Mouse (Mus musculus): ENCODE measurements around the gene Clps. TPM values are rescaled to one million over a fixed set of nuclear protein-coding genes. Genes with fewer than 3 reads are reported as not detected.

The Clps gene
- polyA plus RNA-seq, 1 experiment, result 4.1 TPM

- no peak overlapping the region for H3K4me3 ChIP-seq (ENCODE audit: control insufficient read depth, low read depth, low read length)
- no peak overlapping the region for H3K27ac ChIP-seq (ENCODE audit: control insufficient read depth, insufficient read depth, low read depth, low read length)
- no peaks in the 10 kb centered on the region for H3K27me3 ChIP-seq (ENCODE audit: control insufficient read depth, insufficient read depth, low read length)
- peaks cover 11% of the 10 kb centered on the region for H3K4me1 ChIP-seq (ENCODE audit: control insufficient read depth, insufficient read depth, low read length)
- TF ChIP-seq CTCF (IDR thresholded peaks at IDR 0.05; ENCODE audit: control insufficient read depth, insufficient read depth, insufficient replicate concordance, low read depth, low read length) (peak; percentile 89), POLR2A (IDR thresholded peaks at IDR 0.05; ENCODE audit: control insufficient read depth, low read depth, low read length) (no peak)
- H3K36me3 ChIP-seq (ENCODE audit: control insufficient read depth, insufficient read depth, low read length), result no peaks in the 10 kb centered on the region
These were observed 7.3 kb downstream of the Clps start for GRCm38 (mm10) chr17:28553040-28553793.

GRCm38 (mm10) chr17:28549111-28549510 is 11.5 kb downstream of the Clps start, which contains the start of gene Clpsl2:
Gene Clpsl2 (plus strand): TSS chr17:28549411.
- Histone ChIP-seq H3K27me3 (ENCODE audit: control insufficient read depth, insufficient read depth, low read length) (no peaks in the 10 kb centered on the region), H3K4me3 (ENCODE audit: control insufficient read depth, low read depth, low read length) (no peak within 1 kb of the TSS), H3K36me3 (ENCODE audit: control insufficient read depth, insufficient read depth, low read length) (no peaks in the 10 kb centered on the region), H3K4me1 (ENCODE audit: control insufficient read depth, insufficient read depth, low read length) (peaks cover 11% of the 10 kb centered on the region), H3K27ac (ENCODE audit: control insufficient read depth, insufficient read depth, low read depth, low read length) (no peak within 1 kb of the TSS)
- TF ChIP-seq CTCF (IDR thresholded peaks at IDR 0.05; ENCODE audit: control insufficient read depth, insufficient read depth, insufficient replicate concordance, low read depth, low read length) (no peak), POLR2A (IDR thresholded peaks at IDR 0.05; ENCODE audit: control insufficient read depth, low read depth, low read length) (no peak)

- no peak overlapping the region for H3K4me3 ChIP-seq (ENCODE audit: control insufficient read depth, low read depth, low read length)
- TF ChIP-seq CTCF (IDR thresholded peaks at IDR 0.05; ENCODE audit: control insufficient read depth, insufficient read depth, insufficient replicate concordance, low read depth, low read length), result no peak
- no peak for TF ChIP-seq POLR2A (IDR thresholded peaks at IDR 0.05; ENCODE audit: control insufficient read depth, low read depth, low read length)
- no peaks in the 10 kb centered on the region for H3K36me3 ChIP-seq (ENCODE audit: control insufficient read depth, insufficient read depth, low read length)
- peaks cover 10% of the 10 kb centered on the region for H3K4me1 ChIP-seq (ENCODE audit: control insufficient read depth, insufficient read depth, low read length)
- no peaks in the 10 kb centered on the region for H3K27me3 ChIP-seq (ENCODE audit: control insufficient read depth, insufficient read depth, low read length)
- no peak overlapping the region for H3K27ac ChIP-seq (ENCODE audit: control insufficient read depth, insufficient read depth, low read depth, low read length)
These were observed 12.0 kb downstream of the Clps start for GRCm38 (mm10) chr17:28548550-28548949.

GRCm38 (mm10) chr17:28546925-28547324 is 13.6 kb downstream of the Clps start:
- peaks cover 4% of the 10 kb centered on the region for H3K4me1 ChIP-seq (ENCODE audit: control insufficient read depth, insufficient read depth, low read length)

GRCm38 (mm10) chr17:28537881-28538280 is 22.7 kb downstream of the Clps start:
- TF ChIP-seq CTCF (IDR thresholded peaks at IDR 0.05; ENCODE audit: control insufficient read depth, insufficient read depth, insufficient replicate concordance, low read depth, low read length) (peak; percentile 60; the same call in 1 of the 2 replicates), POLR2A (IDR thresholded peaks at IDR 0.05; ENCODE audit: control insufficient read depth, low read depth, low read length) (no peak)
- peaks cover 13% of the 10 kb centered on the region for H3K4me1 ChIP-seq (ENCODE audit: control insufficient read depth, insufficient read depth, low read length)
- no peak overlapping the region for H3K27ac ChIP-seq (ENCODE audit: control insufficient read depth, insufficient read depth, low read depth, low read length)
- H3K36me3 ChIP-seq (ENCODE audit: control insufficient read depth, insufficient read depth, low read length), result no peaks in the 10 kb centered on the region
- no peaks in the 10 kb centered on the region for H3K27me3 ChIP-seq (ENCODE audit: control insufficient read depth, insufficient read depth, low read length)
- H3K4me3 ChIP-seq (ENCODE audit: control insufficient read depth, low read depth, low read length), result peak overlapping the region; percentile 26

More at GRCm38 (mm10) chr17:28546925-28547324, 13.6 kb downstream of the Clps start:
- Histone ChIP-seq H3K36me3 (ENCODE audit: control insufficient read depth, insufficient read depth, low read length) (no peaks in the 10 kb centered on the region), H3K4me3 (ENCODE audit: control insufficient read depth, low read depth, low read length) (no peak overlapping the region), H3K27me3 (ENCODE audit: control insufficient read depth, insufficient read depth, low read length) (no peaks in the 10 kb centered on the region), H3K27ac (ENCODE audit: control insufficient read depth, insufficient read depth, low read depth, low read length) (no peak overlapping the region)
- TF ChIP-seq POLR2A (IDR thresholded peaks at IDR 0.05; ENCODE audit: control insufficient read depth, low read depth, low read length) (no peak), CTCF (IDR thresholded peaks at IDR 0.05; ENCODE audit: control insufficient read depth, insufficient read depth, insufficient replicate concordance, low read depth, low read length) (no peak)

GRCm38 (mm10) chr17:28533327-28533726 is 27.2 kb downstream of the Clps start:
- no peaks in the 10 kb centered on the region for H3K36me3 ChIP-seq (ENCODE audit: control insufficient read depth, insufficient read depth, low read length)
- peaks cover 10% of the 10 kb centered on the region for H3K4me1 ChIP-seq (ENCODE audit: control insufficient read depth, insufficient read depth, low read length)
- peak overlapping the region; percentile 81 for H3K4me3 ChIP-seq (ENCODE audit: control insufficient read depth, low read depth, low read length)
- TF ChIP-seq POLR2A (IDR thresholded peaks at IDR 0.05; ENCODE audit: control insufficient read depth, low read depth, low read length) (peak; percentile 59; the same call in 1 of the 2 replicates), CTCF (IDR thresholded peaks at IDR 0.05; ENCODE audit: control insufficient read depth, insufficient read depth, insufficient replicate concordance, low read depth, low read length) (no peak)
- no peaks in the 10 kb centered on the region for H3K27me3 ChIP-seq (ENCODE audit: control insufficient read depth, insufficient read depth, low read length)
- no peak overlapping the region for H3K27ac ChIP-seq (ENCODE audit: control insufficient read depth, insufficient read depth, low read depth, low read length)

- H3K27me3 ChIP-seq (ENCODE audit: control insufficient read depth, insufficient read depth, low read length), result no peaks in the 10 kb centered on the region
- TF ChIP-seq POLR2A (IDR thresholded peaks at IDR 0.05; ENCODE audit: control insufficient read depth, low read depth, low read length) (no peak), CTCF (IDR thresholded peaks at IDR 0.05; ENCODE audit: control insufficient read depth, insufficient read depth, insufficient replicate concordance, low read depth, low read length) (no peak)
- peak overlapping the region; percentile 81 for H3K4me3 ChIP-seq (ENCODE audit: control insufficient read depth, low read depth, low read length)
- H3K36me3 ChIP-seq (ENCODE audit: control insufficient read depth, insufficient read depth, low read length), result no peaks in the 10 kb centered on the region
- H3K27ac ChIP-seq (ENCODE audit: control insufficient read depth, insufficient read depth, low read depth, low read length), result no peak overlapping the region
- peaks cover 12% of the 10 kb centered on the region for H3K4me1 ChIP-seq (ENCODE audit: control insufficient read depth, insufficient read depth, low read length)
These were observed 28.0 kb downstream of the Clps start for GRCm38 (mm10) chr17:28532557-28532956.

All from testis, adult 2 months (tissue).